Mouse (Mus musculus): ENCODE measurements around the gene Nrp2. TPM values are rescaled to one million over a fixed set of nuclear protein-coding genes. Genes with fewer than 3 reads are reported as not detected.

The Nrp2 gene
- total RNA-seq, 2 experiments from 2014 or later: 37.1 to 39.5 TPM

DNA sequence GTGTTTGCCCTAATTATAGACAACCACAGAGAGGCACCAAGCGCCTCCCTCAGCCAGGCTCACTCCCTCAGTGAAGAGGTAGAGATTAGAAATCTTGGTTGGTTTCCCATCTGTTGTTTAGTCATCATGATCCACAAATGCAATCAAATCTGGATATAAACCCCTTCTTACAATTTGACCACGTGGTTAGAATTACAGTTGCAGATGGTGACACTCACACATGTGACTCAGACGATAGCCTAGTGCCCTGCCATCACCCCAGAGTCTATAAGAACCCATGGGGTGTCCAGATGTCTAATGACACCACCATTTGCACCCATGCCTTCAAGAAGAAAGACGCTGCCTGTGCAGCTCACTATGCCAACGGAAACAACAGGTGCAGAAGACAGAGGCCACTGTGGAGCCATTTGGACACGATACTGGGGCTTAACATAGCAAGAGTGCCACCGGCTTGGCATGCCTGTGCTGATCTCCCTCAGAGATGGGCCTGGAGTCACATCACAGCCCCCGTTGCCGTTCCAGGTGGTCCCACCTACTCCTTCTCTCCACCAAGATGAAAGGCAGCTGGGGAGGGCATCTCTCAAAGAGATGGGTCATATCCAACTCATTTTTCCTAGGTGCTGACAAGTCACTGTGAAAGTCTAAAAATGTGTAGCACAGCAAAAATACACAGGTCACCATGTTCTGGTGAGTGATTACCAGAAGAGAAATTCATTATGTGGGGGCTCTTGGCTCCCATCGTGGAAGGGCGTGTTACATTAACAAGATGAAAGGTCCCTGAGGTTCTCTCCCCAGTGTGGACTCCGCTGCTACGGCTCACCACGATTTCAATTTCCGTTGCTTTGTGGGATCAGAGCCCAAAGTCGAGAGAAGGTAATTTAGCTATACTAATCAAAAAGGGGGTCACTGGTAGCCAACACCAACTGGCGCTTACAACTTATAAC, 123.0 kb downstream of the Nrp2 start:
- intact Hi-C loops (cut with DNase I): no loop called here
- no peak for DNase-seq (ENCODE audit: extremely low spot score in 1 of 2, low spot score in 2 of 2)

DNA sequence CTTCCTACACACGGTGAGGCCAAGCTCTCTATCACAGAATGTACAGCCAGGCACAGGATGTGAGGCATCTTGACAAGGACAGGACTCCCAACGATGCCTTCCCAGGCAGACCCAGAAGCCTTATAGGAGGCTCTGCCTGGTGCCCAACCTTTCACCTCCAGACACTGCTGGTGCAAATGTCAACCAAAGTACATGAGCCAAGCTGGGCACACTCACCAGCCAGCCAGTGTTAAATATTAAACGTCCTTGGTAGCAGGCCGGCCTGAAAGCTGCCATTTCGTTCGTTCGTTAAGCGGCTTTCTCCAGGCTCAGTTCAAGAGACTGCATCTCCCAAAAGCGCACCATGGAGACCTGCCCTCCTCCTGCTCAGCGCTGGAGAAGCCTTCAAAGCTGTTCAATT, 124.2 kb downstream of the Nrp2 start:
- intact Hi-C loops (cut with DNase I): no loop called here
- no peak for DNase-seq (ENCODE audit: extremely low spot score in 1 of 2, low spot score in 2 of 2)

DNA sequence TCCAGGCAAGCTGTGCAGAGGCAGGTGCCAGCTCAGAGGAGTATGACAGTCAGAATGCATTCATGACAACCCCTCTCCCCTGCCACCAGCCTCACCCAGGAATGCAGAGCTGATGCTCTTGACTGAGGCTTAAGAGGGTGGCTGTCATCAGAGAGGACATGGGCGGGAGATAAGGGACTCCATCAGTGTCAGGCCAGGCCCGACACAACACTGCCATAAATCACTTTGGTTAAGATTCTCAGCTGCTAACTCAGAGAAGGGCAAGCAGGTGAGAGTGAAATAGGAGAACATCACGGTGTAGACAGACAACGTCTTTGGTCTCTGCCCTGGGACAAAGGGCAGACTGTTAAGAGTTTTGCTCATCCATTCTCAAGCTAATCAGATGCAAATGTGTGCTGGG, 125.1 kb downstream of the Nrp2 start:
- no peak for DNase-seq (ENCODE audit: extremely low spot score in 1 of 2, low spot score in 2 of 2)
- intact Hi-C loops (cut with DNase I): no loop called here

DNA sequence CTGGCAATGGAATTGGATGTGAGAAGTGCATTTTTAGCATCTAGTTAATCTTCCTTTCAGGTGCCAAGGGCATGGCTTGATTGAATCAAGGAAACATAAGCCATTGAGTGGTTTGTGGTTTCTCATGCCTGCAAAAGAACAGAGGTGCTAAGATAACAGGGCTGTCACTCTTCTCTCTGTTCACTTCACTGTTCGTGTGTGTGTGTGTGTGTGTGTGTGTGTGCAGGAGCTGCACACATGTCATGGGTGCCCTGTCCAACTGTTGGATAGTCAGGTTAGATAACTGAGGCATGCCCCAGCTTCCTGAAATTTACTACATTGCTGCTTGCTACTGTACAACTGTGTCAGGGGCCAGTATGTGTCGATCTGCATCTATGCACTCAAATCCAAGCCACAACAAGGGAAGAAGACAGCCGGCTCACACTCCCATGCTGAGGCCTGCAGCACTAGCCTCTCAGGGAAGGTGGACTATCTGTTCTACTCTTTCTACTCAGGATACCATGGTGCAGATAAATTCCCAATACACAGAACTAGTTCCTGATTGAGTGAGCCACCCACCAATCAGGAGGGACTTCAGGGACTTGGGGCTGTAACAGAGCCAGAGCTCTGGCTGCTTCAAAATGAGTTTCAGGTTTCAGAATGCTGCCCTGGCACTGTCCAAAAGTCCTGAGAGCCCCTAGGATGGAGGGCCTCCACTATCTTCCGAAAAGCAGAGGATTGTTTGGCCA, 126.8 kb downstream of the Nrp2 start:
- no peak for DNase-seq (ENCODE audit: extremely low spot score in 1 of 2, low spot score in 2 of 2)
- intact Hi-C loops (cut with DNase I): no loop called here

DNA sequence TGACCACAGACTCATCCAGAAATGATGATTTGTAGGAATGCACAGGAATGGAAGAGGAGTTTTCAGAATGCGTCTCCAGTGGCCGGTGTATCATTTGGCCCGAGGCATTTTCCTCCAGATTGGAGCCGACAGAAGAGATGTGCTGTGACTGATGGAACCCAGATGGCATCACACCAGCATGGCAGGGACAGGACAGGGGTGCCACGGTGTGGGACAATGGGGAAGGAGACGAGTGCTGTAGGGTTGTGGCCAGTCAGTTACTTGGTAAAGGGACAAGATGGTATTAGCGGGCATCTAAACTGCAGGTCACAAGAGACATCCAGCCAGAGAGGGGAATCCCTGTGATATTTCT, 127.3 kb downstream of the Nrp2 start:
- no peak for DNase-seq (ENCODE audit: extremely low spot score in 1 of 2, low spot score in 2 of 2)
- intact Hi-C loops (cut with DNase I): no loop called here

DNA sequence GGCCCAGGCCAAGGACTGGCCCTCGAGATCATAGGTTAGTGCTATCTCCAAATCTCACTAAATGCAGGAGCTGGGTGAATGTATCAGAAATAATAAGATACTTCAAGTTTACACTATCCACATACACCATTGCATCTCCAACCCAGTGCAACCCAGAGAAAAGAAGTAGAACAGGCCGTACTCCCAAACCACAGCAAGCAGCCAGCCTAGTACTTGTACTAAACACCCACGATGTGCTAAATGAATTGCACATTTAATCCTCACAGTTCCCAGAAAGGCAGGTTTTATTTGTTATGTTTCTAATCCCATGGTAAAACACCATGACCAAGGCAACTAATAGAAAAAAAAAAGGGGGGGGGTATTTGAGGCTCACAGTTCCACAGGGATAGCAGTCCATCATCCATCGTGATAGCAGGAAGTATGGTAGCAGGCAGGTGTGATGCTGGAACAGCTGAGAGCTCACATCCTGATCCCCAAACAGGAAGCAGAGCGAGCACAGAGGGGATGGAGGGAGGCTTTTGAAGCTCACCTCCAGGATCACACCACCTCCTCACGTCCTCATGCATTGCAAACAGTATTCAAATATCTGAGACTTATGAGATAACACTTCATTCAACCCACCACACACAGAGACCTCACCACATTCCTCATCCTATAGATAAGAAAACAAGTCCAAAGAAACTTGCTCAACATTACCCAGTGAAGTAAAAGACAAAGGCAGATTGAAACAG, 128.8 kb downstream of the Nrp2 start:
- intact Hi-C loops (cut with DNase I): no loop called here
- no peak for DNase-seq (ENCODE audit: extremely low spot score in 1 of 2, low spot score in 2 of 2)

DNA sequence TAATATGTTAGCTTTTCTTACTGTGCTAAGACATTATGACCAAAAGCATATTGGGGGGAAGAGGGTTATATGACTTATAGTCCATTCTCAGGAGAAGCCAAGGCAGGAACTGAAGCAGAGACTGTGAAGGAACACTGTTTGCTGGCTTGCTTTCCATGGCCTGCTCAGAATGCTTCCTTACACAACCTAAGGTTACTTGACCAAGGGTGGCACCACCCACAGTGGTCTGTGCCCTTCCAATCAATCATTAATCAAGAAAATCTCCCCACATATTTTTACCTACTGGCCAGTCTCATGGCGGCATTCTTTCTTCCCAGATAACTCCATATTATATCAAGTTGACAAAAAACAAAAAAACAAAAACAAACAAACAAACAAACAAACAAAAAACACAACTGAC, 130.3 kb downstream of the Nrp2 start:
- no peak for DNase-seq (ENCODE audit: extremely low spot score in 1 of 2, low spot score in 2 of 2)
- intact Hi-C loops (cut with DNase I): no loop called here

DNA sequence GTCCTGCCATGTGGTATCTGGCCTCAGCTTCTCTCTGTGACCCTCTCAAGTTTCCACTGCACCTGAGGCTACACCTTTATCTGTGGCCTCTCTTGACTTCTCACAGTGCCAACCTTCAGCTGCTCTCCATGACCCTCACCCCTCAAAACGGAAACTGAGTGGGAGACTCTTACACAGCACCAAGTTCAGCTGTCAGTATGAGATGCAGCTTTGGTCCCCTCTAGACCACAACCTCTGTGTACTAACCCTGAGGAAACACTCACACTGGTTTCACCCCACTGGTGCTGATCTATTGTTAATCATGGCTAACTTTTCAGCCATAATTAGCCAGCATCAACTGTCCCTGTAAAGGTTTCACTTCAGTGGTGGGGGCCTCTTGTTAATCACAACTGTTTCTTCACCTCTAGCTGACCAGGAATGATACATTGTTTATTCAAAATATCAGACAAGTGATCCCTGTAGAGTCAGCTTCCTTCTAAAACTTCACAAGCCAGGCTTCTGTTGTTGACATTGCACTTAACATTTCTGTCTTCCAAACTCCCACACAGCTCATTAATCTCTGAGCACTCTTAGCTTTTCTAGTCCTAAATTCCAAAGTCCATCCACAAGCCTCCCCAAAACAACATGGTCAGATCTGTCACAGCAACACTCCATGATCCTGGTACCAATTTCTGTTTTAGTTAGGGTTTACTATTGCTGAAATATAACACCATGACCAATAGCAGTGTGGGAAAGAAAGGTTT, 131.5 kb downstream of the Nrp2 start:
- intact Hi-C loops (cut with DNase I): no loop called here
- no peak for DNase-seq (ENCODE audit: extremely low spot score in 1 of 2, low spot score in 2 of 2)

DNA sequence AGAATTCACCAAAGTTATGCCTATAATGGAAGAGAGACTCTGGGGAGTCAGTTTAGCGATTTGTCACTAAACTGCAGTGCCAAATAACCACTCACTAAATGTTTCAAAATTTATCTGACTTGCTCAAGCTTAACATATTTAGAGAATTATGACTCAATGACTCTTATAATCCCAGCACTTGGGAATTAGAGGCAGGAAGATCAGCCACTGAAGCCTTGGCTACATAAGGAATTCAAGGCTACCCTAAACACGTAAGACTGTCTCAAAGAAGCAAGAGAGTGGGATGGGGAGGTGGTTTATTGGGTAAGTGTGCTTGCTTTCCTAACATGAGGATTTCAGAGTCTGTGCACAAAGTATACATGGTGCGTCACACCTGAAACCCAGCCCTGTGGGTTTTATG, 135.0 kb downstream of the Nrp2 start:
- DNase-seq (ENCODE audit: extremely low spot score in 1 of 2, low spot score in 2 of 2): no peak
- intact Hi-C loops (cut with DNase I): no loop called here

DNA sequence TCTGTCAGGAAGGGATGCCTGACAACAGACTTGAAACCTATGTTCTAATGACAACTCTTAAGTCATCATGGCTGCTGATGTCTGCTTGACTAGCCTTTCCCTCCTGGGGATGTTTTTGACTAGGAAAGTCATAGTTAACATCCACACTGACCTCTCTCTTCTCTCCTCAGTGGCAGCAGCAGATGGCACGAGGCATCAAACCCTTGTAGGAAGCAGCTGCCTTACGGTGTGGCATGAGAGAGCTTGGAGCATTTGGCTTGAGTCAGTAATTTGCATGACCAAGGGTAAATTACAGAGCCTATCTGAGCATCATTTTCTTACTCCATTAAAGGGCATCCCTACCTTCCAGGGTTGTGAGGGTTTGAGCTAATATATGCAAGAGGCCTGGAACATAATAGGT, 135.5 kb downstream of the Nrp2 start:
- intact Hi-C loops (cut with DNase I): no loop called here
- no peak for DNase-seq (ENCODE audit: extremely low spot score in 1 of 2, low spot score in 2 of 2)

DNA sequence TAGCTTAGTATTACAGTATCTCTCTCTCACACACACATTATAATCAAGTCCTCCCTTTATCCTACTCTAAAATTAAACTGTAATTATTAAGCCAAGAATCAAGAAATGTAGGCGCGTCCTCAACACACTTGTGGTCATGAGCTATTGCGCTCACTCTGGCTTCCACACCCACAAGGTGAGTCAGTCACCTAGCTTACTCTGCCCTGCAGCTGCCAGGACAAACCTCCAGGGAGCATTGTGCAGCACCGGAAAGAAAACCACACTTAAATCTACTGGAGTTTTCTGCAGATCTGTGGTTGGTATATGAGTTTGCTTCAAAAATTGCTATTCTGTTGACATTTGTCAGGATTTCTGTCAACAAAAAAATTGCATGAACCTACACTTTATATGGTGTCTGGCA, 140.1 kb downstream of the Nrp2 start:
- no peak for DNase-seq (ENCODE audit: extremely low spot score in 1 of 2, low spot score in 2 of 2)
- intact Hi-C loops (cut with DNase I): no loop called here

DNA sequence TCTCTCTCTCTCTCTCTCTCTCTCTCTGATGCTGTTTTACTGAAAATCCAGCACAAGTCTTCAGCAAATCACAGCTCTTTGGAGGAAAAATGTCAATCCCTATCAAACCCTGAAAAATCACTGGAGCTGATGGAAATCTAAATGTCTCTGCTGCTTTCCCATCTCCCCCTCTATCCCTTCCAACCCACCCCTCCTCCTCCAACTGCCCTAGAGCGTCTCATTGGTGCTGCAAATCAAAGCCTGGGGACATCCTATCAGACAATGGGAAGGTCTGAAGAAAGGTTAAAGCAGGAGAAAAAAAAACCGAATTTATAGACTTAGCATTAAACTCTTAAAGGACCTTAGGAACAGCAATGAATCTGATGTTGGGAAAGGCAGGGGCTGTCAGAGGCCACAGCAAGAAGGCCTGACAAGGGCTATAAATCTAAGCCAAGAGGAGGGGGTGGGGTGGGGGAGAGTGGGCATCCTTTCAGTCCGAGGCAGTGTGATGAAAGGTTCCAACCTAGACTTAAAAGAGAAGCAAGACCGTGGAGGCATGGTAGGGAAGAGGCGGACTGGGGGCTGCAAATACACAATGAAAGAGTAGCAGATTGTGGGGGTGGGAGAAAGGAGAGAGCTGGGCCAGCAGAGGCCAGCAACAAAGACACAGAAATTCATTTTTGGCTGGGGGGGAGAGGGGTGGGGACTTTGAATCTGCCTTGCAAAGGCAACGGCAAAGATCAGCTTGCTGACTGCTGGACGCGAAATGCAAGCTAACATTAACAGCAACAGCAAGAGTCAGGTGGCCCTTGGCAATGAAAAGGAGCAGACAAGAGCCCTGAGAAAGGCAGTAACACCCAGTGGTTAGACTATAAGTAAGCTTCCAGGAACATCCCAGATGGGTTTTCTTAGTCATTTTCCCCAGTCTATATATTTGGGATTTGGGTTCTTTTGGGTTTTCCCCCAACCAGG, 148.2 kb downstream of the Nrp2 start:
- DNase-seq (ENCODE audit: extremely low spot score in 1 of 2, low spot score in 2 of 2): no peak
- intact Hi-C loops (cut with DNase I): no loop called here

DNA sequence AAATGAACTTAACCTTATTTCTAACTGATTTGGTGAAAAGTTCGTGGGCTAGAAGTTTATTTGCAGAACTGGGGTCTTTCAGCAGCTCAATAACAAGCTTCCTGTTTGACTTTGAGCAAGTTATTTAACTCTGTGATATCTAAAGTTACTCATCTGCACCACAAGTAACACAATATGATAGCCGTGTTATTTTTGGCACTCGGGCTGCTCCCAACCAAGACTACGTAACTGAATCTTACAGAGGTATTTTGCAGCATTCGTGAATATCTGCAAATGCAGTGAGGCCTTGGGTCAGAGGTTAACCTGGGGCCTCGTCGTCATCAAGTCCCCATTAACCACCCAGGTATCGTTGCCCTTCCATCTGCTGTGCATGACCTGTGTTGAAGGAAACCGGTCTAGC, 150.3 kb downstream of the Nrp2 start:
- no peak for DNase-seq (ENCODE audit: extremely low spot score in 1 of 2, low spot score in 2 of 2)
- intact Hi-C loops (cut with DNase I): no loop called here

DNA sequence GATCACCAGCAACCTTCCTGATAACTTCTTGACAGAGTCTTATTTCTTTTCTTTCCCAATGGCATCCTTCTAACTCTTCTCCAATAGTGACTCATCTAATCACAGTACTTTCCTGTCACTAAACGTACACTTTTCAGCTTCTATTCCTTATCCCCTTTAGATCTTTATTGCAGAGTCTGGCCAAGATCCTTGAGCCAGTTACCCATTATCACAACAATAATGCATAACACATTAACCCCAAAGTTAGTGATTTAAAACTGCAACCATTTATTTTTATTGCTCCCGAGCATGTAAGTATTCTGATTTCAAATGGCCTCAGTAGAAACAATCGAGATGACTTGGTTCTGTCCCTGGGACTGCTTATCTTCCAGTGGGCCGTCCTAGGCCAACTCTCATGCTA, 150.9 kb downstream of the Nrp2 start:
- intact Hi-C loops (cut with DNase I): no loop called here
- no peak for DNase-seq (ENCODE audit: extremely low spot score in 1 of 2, low spot score in 2 of 2)

DNA sequence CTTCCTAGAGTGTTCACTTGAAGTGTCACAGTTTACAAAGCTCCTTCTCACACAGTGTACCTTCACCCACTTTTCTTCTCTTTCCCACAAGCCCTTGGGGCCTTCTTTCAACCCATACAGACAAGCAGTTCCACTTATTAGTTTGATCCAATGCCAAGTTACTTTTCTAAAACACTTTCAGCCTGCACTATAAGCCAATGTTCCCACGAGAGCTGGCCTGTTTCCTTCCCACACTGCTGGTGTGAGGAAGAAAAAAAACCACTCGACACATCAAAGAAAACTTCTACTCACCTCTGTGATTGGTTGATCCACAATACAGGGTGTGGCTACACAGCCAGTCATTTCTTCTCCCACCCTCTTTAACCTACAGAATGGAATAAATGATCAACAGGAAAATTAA, 156.0 kb downstream of the Nrp2 start:
- intact Hi-C loops (cut with DNase I): no loop called here
- no peak for DNase-seq (ENCODE audit: extremely low spot score in 1 of 2, low spot score in 2 of 2)

DNA sequence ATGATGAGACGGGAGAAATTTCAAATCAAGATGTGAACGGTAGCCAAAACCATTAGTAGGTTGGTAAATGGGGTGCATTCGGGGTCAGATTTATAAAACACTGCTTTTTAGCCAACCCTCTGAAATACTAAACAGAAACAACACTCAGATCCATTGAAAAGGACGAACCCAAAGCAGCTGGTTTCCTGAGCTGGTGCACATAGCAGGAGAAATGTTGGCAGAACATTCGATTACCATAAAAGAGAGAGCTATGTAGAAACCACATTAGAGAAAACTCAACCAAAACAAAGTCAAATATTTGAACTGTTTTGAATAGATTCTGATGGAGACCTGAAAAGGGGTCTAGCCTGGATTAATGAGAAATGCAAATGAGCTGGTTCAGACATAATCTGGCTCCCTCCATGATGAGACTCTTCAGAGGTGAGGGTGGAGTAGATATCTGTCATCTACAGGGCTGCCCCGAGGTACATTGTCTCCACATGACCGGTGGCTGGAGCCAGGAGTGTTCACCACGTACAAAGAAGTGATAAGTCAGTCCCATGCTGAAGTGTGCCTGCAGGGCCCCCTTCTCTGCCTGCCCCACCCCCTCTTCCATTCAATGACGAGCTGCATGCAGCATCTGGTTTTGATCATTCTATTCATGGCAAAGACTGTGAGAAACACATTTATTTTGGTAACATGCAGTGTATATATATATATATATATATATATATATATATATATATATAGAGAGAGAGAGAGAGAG, 156.6 kb downstream of the Nrp2 start:
- no peak for DNase-seq (ENCODE audit: extremely low spot score in 1 of 2, low spot score in 2 of 2)
- intact Hi-C loops (cut with DNase I): no loop called here

DNA sequence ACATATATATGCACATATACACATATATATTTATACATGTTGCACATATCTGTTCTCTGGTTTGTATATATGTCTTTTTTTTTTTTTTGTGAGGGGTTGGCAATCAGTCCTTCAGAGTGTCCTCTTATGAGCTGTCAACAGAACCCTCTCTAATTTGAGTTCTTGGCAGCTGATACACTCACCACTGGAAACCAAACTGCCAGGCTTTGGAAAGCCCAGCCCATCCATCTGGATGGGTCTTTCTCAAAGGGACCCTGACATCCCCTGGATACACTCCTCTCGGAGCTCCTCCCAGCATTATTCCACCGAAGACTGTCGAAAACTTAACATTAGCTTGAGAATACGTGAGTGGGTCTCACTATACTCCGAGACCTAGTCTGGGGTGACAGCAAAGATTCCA, 157.2 kb downstream of the Nrp2 start:
- no peak for DNase-seq (ENCODE audit: extremely low spot score in 1 of 2, low spot score in 2 of 2)
- intact Hi-C loops (cut with DNase I): no loop called here
